Mouse (Mus musculus): ENCODE measurements around the gene 4921511M17Rik. TPM values are rescaled to one million over a fixed set of nuclear protein-coding genes. Genes with fewer than 3 reads are reported as not detected.
"Not testable (repeated sequence)": the region's sequence is repeated elsewhere in the genome, so short reads cannot be mapped to it uniquely, and the experiment has no call there.

4921511M17Rik gene
- not detected in 2 replicates for polyA plus RNA-seq (2012; rRNA removed)

GRCm38 (mm10) chrX:154033727-154034126 is at the start of gene 4921511M17Rik:
Gene 4921511M17Rik, minus strand, starts transcription at chrX:154033827.
- H3K27ac ChIP-seq (ENCODE audit: insufficient read depth, low read depth, low read length); H3K27me3 ChIP-seq (ENCODE audit: control insufficient read depth, insufficient read depth, low read length); H3K4me3 ChIP-seq (ENCODE audit: low read depth, low read length); H3K4me1 ChIP-seq (ENCODE audit: control insufficient read depth, insufficient read depth, insufficient read length, low read length); H3K36me3 ChIP-seq (ENCODE audit: control insufficient read depth, insufficient read depth, low read length): not testable (repeated sequence)

GRCm38 (mm10) chrX:154054939-154055338 is 21.3 kb upstream of the 4921511M17Rik start, which contains the start of gene Gm10057:
Gene Gm10057, minus strand, starts transcription at chrX:154055039.
- H3K36me3 ChIP-seq (ENCODE audit: control insufficient read depth, insufficient read depth, low read length); H3K4me1 ChIP-seq (ENCODE audit: control insufficient read depth, insufficient read depth, insufficient read length, low read length); H3K4me3 ChIP-seq (ENCODE audit: low read depth, low read length); H3K27ac ChIP-seq (ENCODE audit: insufficient read depth, low read depth, low read length); H3K27me3 ChIP-seq (ENCODE audit: control insufficient read depth, insufficient read depth, low read length): not testable (repeated sequence)

GRCm38 (mm10) chrX:154012540-154012939 is 21.1 kb downstream of the 4921511M17Rik start, which contains the start of gene Samt1:
Gene Samt1, minus strand, starts transcription at chrX:154012640.
- H3K4me1 ChIP-seq (ENCODE audit: control insufficient read depth, insufficient read depth, insufficient read length, low read length); H3K27me3 ChIP-seq (ENCODE audit: control insufficient read depth, insufficient read depth, low read length); H3K27ac ChIP-seq (ENCODE audit: insufficient read depth, low read depth, low read length); H3K4me3 ChIP-seq (ENCODE audit: low read depth, low read length); H3K36me3 ChIP-seq (ENCODE audit: control insufficient read depth, insufficient read depth, low read length): not testable (repeated sequence)

- not testable (repeated sequence) for H3K27ac ChIP-seq (ENCODE audit: insufficient read depth, low read depth, low read length); H3K36me3 ChIP-seq (ENCODE audit: control insufficient read depth, insufficient read depth, low read length)
- no CpG with 5 or more reads among the region's 2 CpGs for whole genome bisulfite sequencing
Measured at GRCm38 (mm10) chrX:153976914-153977313, 56.7 kb downstream of the 4921511M17Rik start.

GRCm38 (mm10) chrX:153976467-153976866 is 57.2 kb downstream of the 4921511M17Rik start:
- H3K4me1 ChIP-seq (ENCODE audit: control insufficient read depth, insufficient read depth, insufficient read length, low read length); H3K27ac ChIP-seq (ENCODE audit: insufficient read depth, low read depth, low read length); H3K4me3 ChIP-seq (ENCODE audit: low read depth, low read length); H3K27me3 ChIP-seq (ENCODE audit: control insufficient read depth, insufficient read depth, low read length); H3K36me3 ChIP-seq (ENCODE audit: control insufficient read depth, insufficient read depth, low read length): not testable (repeated sequence)
- 9% methylated on average over 4 of the region's 4 CpGs for WGBS

More at GRCm38 (mm10) chrX:153976914-153977313, 56.7 kb downstream of the 4921511M17Rik start:
- H3K27me3 ChIP-seq (ENCODE audit: control insufficient read depth, insufficient read depth, low read length); H3K4me3 ChIP-seq (ENCODE audit: low read depth, low read length); H3K4me1 ChIP-seq (ENCODE audit: control insufficient read depth, insufficient read depth, insufficient read length, low read length): not testable (repeated sequence)

GRCm38 (mm10) chrX:153974450-153974849 is 59.2 kb downstream of the 4921511M17Rik start:
- Histone ChIP-seq H3K4me3 (ENCODE audit: low read depth, low read length) (no peak overlapping the region), H3K36me3 (ENCODE audit: control insufficient read depth, insufficient read depth, low read length) (no peaks in the 10 kb centered on the region), H3K4me1 (ENCODE audit: control insufficient read depth, insufficient read depth, insufficient read length, low read length) (no peaks in the 10 kb centered on the region), H3K27ac (ENCODE audit: insufficient read depth, low read depth, low read length) (no peak overlapping the region), H3K27me3 (ENCODE audit: control insufficient read depth, insufficient read depth, low read length) (no peaks in the 10 kb centered on the region)
- no peak for TF ChIP-seq CTCF (IDR thresholded peaks at IDR 0.05; ENCODE audit: extremely low read depth, insufficient read length, insufficient replicate concordance, low read depth, low read length)
- WGBS = 11% methylated on average over 2 of the region's 2 CpGs

Other genes starting within 250 kb of the 4921511M17Rik start
- 0.20 TPM in 1 of 2 replicates, not detected in the other for gene Spin2c, start 201.6 kb downstream of the 4921511M17Rik start, polyA plus RNA-seq (2012; rRNA removed)
- not detected in 2 replicates for gene Samt1, start 21.2 kb downstream of the 4921511M17Rik start, polyA plus RNA-seq (2012; rRNA removed)
- not detected in 2 replicates for gene Gm10057, start 21.2 kb upstream of the 4921511M17Rik start, polyA plus RNA-seq (2012; rRNA removed)
- gene Gm15140, start 86.9 kb upstream of the 4921511M17Rik start, polyA plus RNA-seq (2012; rRNA removed) = not detected in 2 replicates

All from small intestine, adult 2 months (tissue).